Mouse (Mus musculus) lung, embryonic 16.5 days (tissue): Measurements from ENCODE around the gene Dnmbp. TPM values are rescaled to one million over a fixed set of nuclear protein-coding genes. Genes with fewer than 3 reads are reported as not detected.
A peak's percentile ranks its signal among the peaks of the same experiment; 100 is the strongest.

ENCODE experiments used
- ATAC-seq: fragments of 200-750 bp; cut with Nextera tagmentation; 2 replicates; pipeline ENCODE4 v1.8.0; 2017; ENCODE audit warnings: low read depth, mild to moderate bottlenecking, moderate library complexity
- H3K27ac ChIP-seq: fragments of 300-500 bp; sonication (generic); 2 replicates; pipeline ENCODE4 v1.5.1; 2014; ENCODE audit warnings: mild to moderate bottlenecking, control low read depth, low read length
- H3K27me3 ChIP-seq: fragments of 300-500 bp; sonication (generic); 2 replicates; pipeline ENCODE4 v1.6.1; 2014; ENCODE audit warnings: low read depth, low read length, mixed read lengths; ENCODE audit not compliant: control insufficient read depth, insufficient read depth
- H3K36me3 ChIP-seq: fragments of 300-500 bp; sonication (generic); 2 replicates; pipeline ENCODE4 v1.6.1; 2014; ENCODE audit warnings: low read length; ENCODE audit not compliant: control insufficient read depth, insufficient read depth
- H3K4me1 ChIP-seq: fragments of 300-500 bp; sonication (generic); replicated peaks from 2 replicates; pipeline ENCODE4 v1.6.1; 2014; ENCODE audit warnings: low read length, mixed read lengths; ENCODE audit not compliant: control insufficient read depth, insufficient read depth
- H3K4me2 ChIP-seq: fragments of 300-500 bp; sonication (generic); 2 replicates; pipeline ENCODE4 v1.6.1; 2014; ENCODE audit warnings: low read depth, low read length, control low read depth
- H3K4me3 ChIP-seq: fragments of 300-500 bp; sonication (generic); 2 replicates; pipeline ENCODE4 v1.5.1; 2014; ENCODE audit warnings: mild to moderate bottlenecking, low read length, control low read depth
- H3K9ac ChIP-seq: fragments of 300-500 bp; sonication (generic); 2 replicates; pipeline ENCODE4 v1.6.1; 2014; ENCODE audit warnings: low read length, control low read depth
- H3K9me3 ChIP-seq: fragments of 300-500 bp; sonication (generic); 2 replicates; pipeline ENCODE4 v1.6.1; 2016; ENCODE audit warnings: low read length; ENCODE audit not compliant: control insufficient read depth
- WGBS: fragments of 180-500 bp; shearing (Covaris S2); extraction: QIAGEN DNeasy Blood & Tissue Kit; methylation state at CpG from one replicate; pipeline ENCODE4 v1.1.7; 2014; 5-methylcytosine and 5-hydroxymethylcytosine counted together
- polyA plus RNA-seq: library from polyadenylated mRNA; unstranded; fragments of >200 nt; fragmentation: Nextera tagmentation; extraction: Ambion mirVana; gene quantifications from 2 replicates; pipeline ENCODE4 v1.2.1, GENCODE M21; 2015

Gene Dnmbp
- polyA plus RNA-seq, 1 experiment from 2014 or later: 22.1 TPM

DNA sequence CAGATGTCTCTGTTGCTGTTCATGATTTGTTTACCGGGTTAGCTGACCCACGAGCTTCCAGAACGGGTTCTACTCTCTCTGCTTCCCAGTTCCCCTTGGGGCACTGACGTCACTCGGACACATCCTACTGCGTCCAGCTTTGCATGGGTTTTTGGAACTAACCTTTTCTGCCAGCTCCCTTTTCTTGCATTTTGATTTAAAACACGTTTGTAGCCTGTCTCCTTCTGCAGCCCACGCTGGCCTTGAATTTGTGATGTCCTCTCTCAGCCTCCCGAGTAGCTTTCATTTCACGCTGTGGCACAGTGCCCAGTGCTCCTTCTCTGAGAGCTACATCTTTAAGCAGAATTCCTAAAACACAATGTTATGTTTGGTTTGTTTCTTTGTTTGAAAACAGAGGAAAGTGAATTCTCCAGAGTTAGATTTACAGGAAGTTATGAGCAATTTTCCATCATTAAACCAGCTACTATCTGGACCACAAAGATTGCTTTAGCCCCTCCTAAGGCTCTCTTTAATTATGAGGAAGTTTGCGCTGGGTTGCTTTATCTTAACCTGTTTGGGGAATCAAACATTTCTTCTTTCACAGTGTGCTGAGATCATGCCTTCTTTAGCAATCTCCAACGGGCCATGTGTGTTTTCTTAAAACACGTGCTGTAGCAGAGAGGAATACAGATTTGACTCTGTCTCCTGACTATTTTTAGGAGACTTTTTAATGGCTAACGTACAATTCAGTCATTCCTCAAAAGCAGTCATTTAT lies 124.2 kb downstream of the Dnmbp start:
- no peaks in the 10 kb centered on the region for H3K27me3 ChIP-seq
- no peaks in the 10 kb centered on the region for H3K36me3 ChIP-seq
- no peak overlapping the region for H3K27ac ChIP-seq
- ATAC-seq: no peak
- WGBS: 51% methylated on average over 14 of the region's 14 CpGs
- H3K4me2 ChIP-seq: peak overlapping the region; percentile 42
- H3K4me3 ChIP-seq: peak overlapping the region; percentile 36
- H3K9ac ChIP-seq: peak overlapping the region; percentile 39
- no peaks in the 10 kb centered on the region for H3K4me1 ChIP-seq
- no peaks in the 10 kb centered on the region for H3K9me3 ChIP-seq

DNA sequence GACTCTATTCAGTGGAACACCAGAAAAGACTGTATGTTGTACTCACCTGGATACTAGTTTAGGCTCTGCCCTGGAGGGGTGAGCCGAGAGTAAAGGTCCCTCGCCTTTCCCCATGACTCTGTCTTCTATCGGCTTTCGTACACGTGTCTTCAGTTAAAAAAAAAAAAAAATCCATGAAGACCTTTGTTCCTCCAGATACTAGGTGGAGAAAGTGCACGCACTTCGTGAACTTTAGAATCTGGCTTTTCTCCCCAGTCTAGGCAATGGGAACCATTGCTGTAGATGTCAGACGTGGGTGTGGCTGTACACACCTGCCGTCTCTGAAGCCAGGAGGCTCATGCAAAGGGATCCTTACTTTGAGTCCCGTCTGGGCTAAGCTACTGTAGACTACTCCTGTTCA lies 126.7 kb downstream of the Dnmbp start:
- Histone ChIP-seq H3K9ac (no peak overlapping the region), H3K4me3 (no peak overlapping the region), H3K27me3 (no peaks in the 10 kb centered on the region), H3K4me1 (no peaks in the 10 kb centered on the region), H3K9me3 (no peaks in the 10 kb centered on the region), H3K36me3 (no peaks in the 10 kb centered on the region), H3K4me2 (no peak overlapping the region), H3K27ac (no peak overlapping the region)
- 82% methylated on average over 10 of the region's 10 CpGs for WGBS
- no peak for ATAC-seq

- WGBS: 64% methylated on average over 4 of the region's 4 CpGs
- Histone ChIP-seq H3K9ac (no peak overlapping the region), H3K4me3 (no peak overlapping the region), H3K4me1 (no peaks in the 10 kb centered on the region), H3K4me2 (no peak overlapping the region), H3K9me3 (no peaks in the 10 kb centered on the region), H3K36me3 (no peaks in the 10 kb centered on the region), H3K27ac (no peak overlapping the region), H3K27me3 (no peaks in the 10 kb centered on the region)
- no peak for ATAC-seq
Measured at GRCm38 (mm10) chr19:43811419-43811818, 128.6 kb downstream of the Dnmbp start.

GRCm38 (mm10) chr19:43809331-43809730 lies 130.7 kb downstream of the Dnmbp start:
- Histone ChIP-seq H3K27ac (no peak overlapping the region), H3K9me3 (no peaks in the 10 kb centered on the region), H3K4me1 (no peaks in the 10 kb centered on the region), H3K9ac (no peak overlapping the region), H3K36me3 (no peaks in the 10 kb centered on the region), H3K4me3 (no peak overlapping the region), H3K4me2 (no peak overlapping the region), H3K27me3 (no peaks in the 10 kb centered on the region)
- WGBS: 47% methylated on average over 4 of the region's 4 CpGs
- ATAC-seq: no peak

DNA sequence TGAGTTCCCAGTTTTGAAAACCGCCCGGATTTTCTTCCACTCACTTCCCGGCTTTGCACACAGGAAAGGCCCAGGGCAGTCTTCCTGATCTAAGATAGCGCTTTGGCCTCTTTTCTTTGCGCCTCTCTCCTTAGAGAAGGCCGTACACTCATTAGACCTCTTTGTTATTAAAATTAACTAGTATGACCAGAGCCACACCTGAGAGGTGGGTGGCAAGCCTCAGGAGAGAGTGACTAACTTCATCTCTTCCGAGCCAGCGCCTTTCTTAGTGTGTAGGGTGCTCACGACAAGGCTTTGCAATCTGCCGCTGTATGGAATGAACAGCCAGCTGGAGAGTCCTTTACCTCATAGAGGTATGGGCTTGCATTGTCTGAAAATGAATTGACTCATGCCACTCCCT lies 136.1 kb downstream of the Dnmbp start:
- Histone ChIP-seq H3K4me3 (no peak overlapping the region), H3K9me3 (no peaks in the 10 kb centered on the region), H3K4me1 (no peaks in the 10 kb centered on the region), H3K9ac (no peak overlapping the region), H3K36me3 (no peaks in the 10 kb centered on the region), H3K27ac (no peak overlapping the region), H3K4me2 (no peak overlapping the region), H3K27me3 (no peaks in the 10 kb centered on the region)
- no peak for ATAC-seq
- WGBS: 80% methylated on average over 10 of the region's 10 CpGs

DNA sequence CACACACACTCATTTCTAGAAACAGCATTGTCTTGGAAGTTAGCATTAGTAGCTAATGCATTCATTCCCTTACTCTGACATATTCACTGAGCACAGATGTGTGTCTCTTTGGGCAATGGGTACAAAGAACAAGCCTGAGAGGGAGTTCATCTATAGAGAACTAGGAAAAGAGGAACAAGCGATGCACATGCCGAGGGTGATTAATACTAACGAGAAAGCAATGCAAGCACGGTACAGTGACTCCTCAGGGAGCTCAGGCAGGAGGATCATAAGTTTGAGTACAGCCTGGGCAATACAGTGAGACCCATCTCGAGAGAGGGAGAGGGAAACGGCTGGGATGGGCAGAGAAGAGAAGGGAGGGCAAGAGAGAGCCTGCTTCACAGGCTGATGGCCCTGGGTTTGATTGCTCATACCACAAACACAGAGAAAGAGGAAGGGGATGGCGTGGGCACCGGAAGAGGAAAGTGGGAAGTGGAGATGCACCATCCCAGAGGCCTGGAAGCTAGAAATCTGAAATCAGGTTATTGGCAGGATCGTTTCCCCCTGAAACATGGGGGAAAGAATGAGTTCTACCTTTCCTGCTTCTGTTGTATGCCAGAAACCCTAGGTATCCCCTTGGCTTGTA lies 138.5 kb downstream of the Dnmbp start:
- Histone ChIP-seq H3K36me3 (no peaks in the 10 kb centered on the region), H3K9ac (no peak overlapping the region), H3K4me1 (no peaks in the 10 kb centered on the region), H3K27ac (no peak overlapping the region), H3K4me3 (no peak overlapping the region), H3K9me3 (no peaks in the 10 kb centered on the region), H3K27me3 (no peaks in the 10 kb centered on the region), H3K4me2 (no peak overlapping the region)
- no peak for ATAC-seq
- WGBS: 72% methylated on average over 9 of the region's 9 CpGs

- no peak for ATAC-seq
- no peak overlapping the region for H3K4me2 ChIP-seq
- no peak overlapping the region for H3K9ac ChIP-seq
- whole genome bisulfite sequencing: 63% methylated on average over 5 of the region's 5 CpGs
- H3K27ac ChIP-seq: no peak overlapping the region
- no peak overlapping the region for H3K4me3 ChIP-seq
- H3K36me3 ChIP-seq: no peaks in the 10 kb centered on the region
- H3K27me3 ChIP-seq: no peaks in the 10 kb centered on the region
- no peaks in the 10 kb centered on the region for H3K4me1 ChIP-seq
- no peaks in the 10 kb centered on the region for H3K9me3 ChIP-seq
Measured at GRCm38 (mm10) chr19:43797216-43797615, 142.8 kb downstream of the Dnmbp start.

Other genes starting within 250 kb of the Dnmbp start
- gene Cutc, start 187.2 kb downstream of the Dnmbp start, polyA plus RNA-seq: 12.4 and 14.1 TPM in 2 replicates
- 10.6 and 11.0 TPM in 2 replicates for gene Cox15, start 187.2 kb downstream of the Dnmbp start, polyA plus RNA-seq
- gene Abcc2, start 158.0 kb downstream of the Dnmbp start, polyA plus RNA-seq: 0.18 TPM in 1 of 2 replicates, not detected in the other
- 4.9 and 5.5 TPM in 2 replicates for gene Cpn1, start 46.4 kb upstream of the Dnmbp start, polyA plus RNA-seq
- gene Cyp2c23, start 89.0 kb upstream of the Dnmbp start, polyA plus RNA-seq: 0.55 and 1.4 TPM in 2 replicates
- gene Erlin1, start 129.6 kb upstream of the Dnmbp start, polyA plus RNA-seq: 39.3 and 39.8 TPM in 2 replicates
- 40.1 and 40.2 TPM in 2 replicates for gene Chuk, start 167.3 kb upstream of the Dnmbp start, polyA plus RNA-seq
- gene Cwf19l1, start 195.7 kb upstream of the Dnmbp start, polyA plus RNA-seq: 31.8 and 35.3 TPM in 2 replicates
- 69.2 and 74.4 TPM in 2 replicates for gene Bloc1s2, start 206.3 kb upstream of the Dnmbp start, polyA plus RNA-seq